Mouse (Mus musculus): ENCODE data around the gene Klhl2.
A peak's percentile ranks its signal among the peaks of the same experiment; 100 is the strongest.

The Klhl2 gene

GRCm38 (mm10) chr8:64692651-64693201 is 157.1 kb downstream of the Klhl2 start, which contains the start of gene Cpe:
Gene Cpe (minus strand): TSS chr8:64693054.
- DNase-seq (ENCODE audit: low read depth, low spot score) = peak; percentile 68

DNA sequence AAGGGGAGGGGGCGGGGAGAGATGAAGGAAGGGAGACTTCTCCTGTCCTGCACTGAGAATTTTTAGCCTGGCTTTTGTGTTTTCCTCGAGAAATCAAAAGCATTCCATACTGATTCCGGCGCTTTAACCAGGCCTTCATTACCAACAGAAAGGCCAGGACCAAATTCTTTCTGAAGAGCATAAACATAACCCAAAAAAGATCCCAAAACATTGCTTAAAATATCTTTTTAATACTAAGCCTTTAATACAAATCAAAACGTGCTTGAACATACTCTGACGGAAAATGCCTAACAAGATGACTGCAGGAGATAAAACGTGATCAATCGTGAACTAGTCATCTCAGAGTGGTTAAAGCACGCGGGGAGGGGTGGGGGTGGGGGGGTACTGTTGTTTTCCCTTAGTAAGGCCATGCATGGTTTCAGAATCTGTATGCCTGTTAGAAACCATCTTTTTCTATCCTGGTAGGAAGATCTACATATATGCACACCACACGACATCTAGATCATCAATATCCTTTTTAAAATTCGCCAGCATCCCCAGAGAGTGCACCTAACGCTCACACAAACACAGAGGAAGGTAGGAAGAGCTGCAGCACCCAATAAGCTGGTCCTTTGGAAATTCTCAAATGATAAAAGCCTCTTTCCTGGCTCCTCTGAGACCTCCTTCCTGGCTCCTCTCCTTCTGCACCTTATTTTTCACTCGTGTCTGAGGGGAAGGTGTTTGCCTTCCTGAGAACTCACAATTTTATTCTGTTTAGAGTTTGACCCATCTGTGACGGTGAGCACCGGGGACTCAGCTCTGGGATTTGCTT is 158.0 kb downstream of the Klhl2 start:
- DNase-seq (ENCODE audit: low read depth, low spot score) = no peak

GRCm38 (mm10) chr8:64690845-64691244 is 159.0 kb downstream of the Klhl2 start:
- no peak for DNase-seq (ENCODE audit: low read depth, low spot score)

GRCm38 (mm10) chr8:64690306-64690705 is 159.5 kb downstream of the Klhl2 start:
- DNase-seq (ENCODE audit: low read depth, low spot score) = no peak
